Mouse (Mus musculus) lung, adult 2 months (tissue): Measurements from ENCODE around the gene Wdfy4. TPM values are rescaled to one million over a fixed set of nuclear protein-coding genes. Genes with fewer than 3 reads are reported as not detected.

Experiments
- DNase-seq: peaks from one replicate; pipeline ENCODE4 v3.0.0; 2022
- H3K4me1 ChIP-seq: fragments of 200-500 bp; 2 replicates; pipeline ENCODE4 v1.6.1; 2011; ENCODE audit warnings: low read length; ENCODE audit not compliant: control insufficient read depth, insufficient read depth
- H3K4me3 ChIP-seq: fragments of 200-500 bp; replicated peaks from 2 replicates; pipeline ENCODE3; 2011; ENCODE audit warnings: low read depth, mild to moderate bottlenecking, control low read depth, low read length; ENCODE audit errors: extremely low read depth
- CTCF ChIP-seq: fragments of 200-500 bp; IDR thresholded peaks from 2 replicates; pipeline ENCODE4 v1.5.1; 2011; ENCODE audit warnings: mild to moderate bottlenecking, low read length, control low read depth; ENCODE audit not compliant: insufficient read depth
- POLR2A ChIP-seq: fragments of 200-500 bp; IDR thresholded peaks from 2 replicates; pipeline ENCODE4 v1.6.1; 2011; ENCODE audit warnings: low read depth, mild to moderate bottlenecking, control low read depth, low read length, borderline replicate concordance; ENCODE audit errors: extremely low read depth
- WGBS: fragments of 180-500 bp; shearing (Covaris S2); methylation state at CpG from one replicate; pipeline ENCODE4 v1.1.7; 2018; 5-methylcytosine and 5-hydroxymethylcytosine counted together
- polyA plus RNA-seq: library from polyadenylated mRNA; depleted of rRNA; stranded (reverse); fragments of >200 nt; gene quantifications from 2 replicates; pipeline ENCODE4 v1.2.3, GENCODE M21; 2012

The Wdfy4 gene
- polyA plus RNA-seq, 1 experiment: 14.0 TPM

GRCm38 (mm10) chr14:32956486-32956885, 228.8 kb downstream of the Wdfy4 start:
- TF ChIP-seq POLR2A (no peak), CTCF (no peak)
- Histone ChIP-seq H3K4me3 (no peak overlapping the region), H3K4me1 (no peaks in the 10 kb centered on the region)
- WGBS: 53% methylated on average over 8 of the region's 8 CpGs
- DNase-seq: no peak

- TF ChIP-seq POLR2A (no peak), CTCF (no peak)
- no peaks in the 10 kb centered on the region for H3K4me1 ChIP-seq
- DNase-seq: no peak
- 47% methylated on average over 20 of the region's 20 CpGs for WGBS
- no peak overlapping the region for H3K4me3 ChIP-seq
These were observed 234.7 kb downstream of the Wdfy4 start for GRCm38 (mm10) chr14:32950312-32951301.

GRCm38 (mm10) chr14:32947512-32947911, 237.8 kb downstream of the Wdfy4 start:
- no peaks in the 10 kb centered on the region for H3K4me1 ChIP-seq
- no peak for DNase-seq
- 85% methylated on average over 2 of the region's 2 CpGs for WGBS

GRCm38 (mm10) chr14:32939217-32939616, 246.1 kb downstream of the Wdfy4 start:
- no peak for TF ChIP-seq CTCF
- no peak for TF ChIP-seq POLR2A
- Histone ChIP-seq H3K4me3 (no peak overlapping the region), H3K4me1 (no peaks in the 10 kb centered on the region)
- DNase-seq: no peak
- WGBS: 55% methylated on average over 5 of the region's 5 CpGs

More at GRCm38 (mm10) chr14:32947512-32947911, 237.8 kb downstream of the Wdfy4 start:
- H3K4me3 ChIP-seq: no peak overlapping the region
- no peak for TF ChIP-seq CTCF
- no peak for TF ChIP-seq POLR2A

- DNase-seq: no peak
- Histone ChIP-seq H3K4me3 (no peak overlapping the region), H3K4me1 (no peaks in the 10 kb centered on the region; the same call in 1 of the 2 replicates)
- 47% methylated on average over 6 of the region's 6 CpGs for WGBS
- TF ChIP-seq CTCF: no peak
- TF ChIP-seq POLR2A: no peak
These were observed 251.2 kb downstream of the Wdfy4 start for GRCm38 (mm10) chr14:32934064-32934463.

- 80% methylated on average over 8 of the region's 8 CpGs for WGBS
- no peak for DNase-seq
- Histone ChIP-seq H3K4me1 (no peaks in the 10 kb centered on the region; the same call in 1 of the 2 replicates), H3K4me3 (no peak overlapping the region)
- TF ChIP-seq POLR2A (no peak), CTCF (no peak)
These were observed 253.1 kb downstream of the Wdfy4 start for GRCm38 (mm10) chr14:32932220-32932619.

GRCm38 (mm10) chr14:32931709-32932108, 253.6 kb downstream of the Wdfy4 start:
- Histone ChIP-seq H3K4me3 (no peak overlapping the region), H3K4me1 (no peaks in the 10 kb centered on the region; the same call in 1 of the 2 replicates)
- DNase-seq: no peak
- TF ChIP-seq CTCF (no peak), POLR2A (no peak)
- 70% methylated on average over 10 of the region's 10 CpGs for WGBS

- whole genome bisulfite sequencing: 72% methylated on average over 9 of the region's 9 CpGs
- no peak for DNase-seq
- Histone ChIP-seq H3K4me3 (no peak overlapping the region), H3K4me1 (no peaks in the 10 kb centered on the region)
- TF ChIP-seq POLR2A (no peak), CTCF (no peak)
These were observed 261.4 kb downstream of the Wdfy4 start for GRCm38 (mm10) chr14:32923871-32924270.

GRCm38 (mm10) chr14:32917919-32918318, 267.4 kb downstream of the Wdfy4 start:
- 88% methylated on average over 1 of the region's 1 CpGs for WGBS
- no peak for TF ChIP-seq CTCF
- DNase-seq: no peak

GRCm38 (mm10) chr14:32915360-32915759, 269.9 kb downstream of the Wdfy4 start:
- TF ChIP-seq POLR2A (no peak), CTCF (no peak)

More at GRCm38 (mm10) chr14:32917919-32918318, 267.4 kb downstream of the Wdfy4 start:
- Histone ChIP-seq H3K4me1 (no peaks in the 10 kb centered on the region; the same call in 1 of the 2 replicates), H3K4me3 (no peak overlapping the region)

More at GRCm38 (mm10) chr14:32915360-32915759, 269.9 kb downstream of the Wdfy4 start:
- Histone ChIP-seq H3K4me3 (no peak overlapping the region), H3K4me1 (no peaks in the 10 kb centered on the region; the same call in 1 of the 2 replicates)
- DNase-seq: no peak
- 25% methylated on average over 2 of the region's 2 CpGs for WGBS
